Mouse (Mus musculus): ENCODE measurements around the gene Phf21a. TPM values are rescaled to one million over a fixed set of nuclear protein-coding genes. Genes with fewer than 3 reads are reported as not detected.

The Phf21a gene
- polyA plus RNA-seq, 1 experiment from 2014 or later: 20.6 TPM

- H3K9ac ChIP-seq: peak overlapping the region; percentile 24; the same call in 1 of the 2 replicates
- 52% methylated on average over 6 of the region's 6 CpGs for WGBS
- H3K4me3 ChIP-seq: no peak overlapping the region
- ATAC-seq (ENCODE audit: extremely low read depth, insufficient number of reproducible peaks, low FRiP score, low TSS enrichment): no peak
- H3K36me3 ChIP-seq: 0 out of 2 replicates have a peak, but pooled peaks cover 2% of the 10 kb centered on the region
- H3K9me3 ChIP-seq: no peaks in the 10 kb centered on the region
- 0 out of 2 replicates have a peak overlapping the region, but pooled peaks have one; percentile 32 for H3K27ac ChIP-seq (replicated peaks)
- H3K4me1 ChIP-seq: peaks cover 36% of the 10 kb centered on the region
- H3K27me3 ChIP-seq (replicated peaks): no peaks in the 10 kb centered on the region
- no peak overlapping the region for H3K4me2 ChIP-seq
Measured at GRCm38 (mm10) chr2:92198126-92198525, 105.2 kb downstream of the Phf21a start.

DNA sequence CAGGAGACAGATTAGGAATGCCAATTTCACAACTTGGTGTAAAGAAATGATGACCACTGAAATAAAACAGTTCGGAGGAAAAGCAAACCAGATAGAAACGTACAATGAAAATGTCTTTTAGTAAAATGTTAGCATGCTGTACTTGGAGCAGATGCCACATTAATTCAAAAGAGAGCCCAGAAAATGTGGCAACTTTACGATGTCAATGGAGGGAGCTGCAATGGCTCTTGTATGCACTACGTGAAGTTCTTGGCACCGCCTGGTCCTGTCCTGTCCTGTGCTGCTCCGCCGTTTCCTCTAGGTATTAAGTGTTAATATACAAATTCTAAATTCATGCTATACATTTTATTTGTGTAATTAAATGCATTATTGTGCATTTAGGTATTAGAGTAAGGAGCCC, 105.8 kb downstream of the Phf21a start:
- 83% methylated on average over 7 of the region's 7 CpGs for WGBS

GRCm38 (mm10) chr2:92199562-92200286, 106.8 kb downstream of the Phf21a start:
- Histone ChIP-seq H3K4me1 (peaks cover 36% of the 10 kb centered on the region), H3K36me3 (0 out of 2 replicates have a peak, but pooled peaks cover 2% of the 10 kb centered on the region), H3K27me3 (replicated peaks) (no peaks in the 10 kb centered on the region), H3K27ac (replicated peaks) (no peak overlapping the region), H3K4me2 (no peak overlapping the region), H3K4me3 (no peak overlapping the region), H3K9ac (no peak overlapping the region), H3K9me3 (no peaks in the 10 kb centered on the region)
- ATAC-seq (ENCODE audit: extremely low read depth, insufficient number of reproducible peaks, low FRiP score, low TSS enrichment): no peak
- 64% methylated on average over 10 of the region's 10 CpGs for WGBS

More for the DNA sequence above, 105.8 kb downstream of the Phf21a start:
- 0 out of 2 replicates have a peak, but pooled peaks cover 2% of the 10 kb centered on the region for H3K36me3 ChIP-seq
- H3K9ac ChIP-seq: no peak overlapping the region
- no peak overlapping the region for H3K4me2 ChIP-seq
- no peak overlapping the region for H3K27ac ChIP-seq (replicated peaks)
- no peak overlapping the region for H3K4me3 ChIP-seq
- no peak for ATAC-seq (ENCODE audit: extremely low read depth, insufficient number of reproducible peaks, low FRiP score, low TSS enrichment)
- peaks cover 36% of the 10 kb centered on the region for H3K4me1 ChIP-seq
- H3K9me3 ChIP-seq: no peaks in the 10 kb centered on the region
- H3K27me3 ChIP-seq (replicated peaks): no peaks in the 10 kb centered on the region

- Histone ChIP-seq H3K4me3 (no peak overlapping the region), H3K9ac (no peak overlapping the region), H3K9me3 (no peaks in the 10 kb centered on the region), H3K4me1 (peaks cover 50% of the 10 kb centered on the region), H3K4me2 (no peak overlapping the region), H3K27ac (replicated peaks) (no peak overlapping the region), H3K36me3 (0 out of 2 replicates have a peak, but pooled peaks cover 2% of the 10 kb centered on the region), H3K27me3 (replicated peaks) (no peaks in the 10 kb centered on the region)
- ATAC-seq (ENCODE audit: extremely low read depth, insufficient number of reproducible peaks, low FRiP score, low TSS enrichment): no peak
- 44% methylated on average over 4 of the region's 4 CpGs for WGBS
Measured at GRCm38 (mm10) chr2:92202319-92203040, 109.6 kb downstream of the Phf21a start.

DNA sequence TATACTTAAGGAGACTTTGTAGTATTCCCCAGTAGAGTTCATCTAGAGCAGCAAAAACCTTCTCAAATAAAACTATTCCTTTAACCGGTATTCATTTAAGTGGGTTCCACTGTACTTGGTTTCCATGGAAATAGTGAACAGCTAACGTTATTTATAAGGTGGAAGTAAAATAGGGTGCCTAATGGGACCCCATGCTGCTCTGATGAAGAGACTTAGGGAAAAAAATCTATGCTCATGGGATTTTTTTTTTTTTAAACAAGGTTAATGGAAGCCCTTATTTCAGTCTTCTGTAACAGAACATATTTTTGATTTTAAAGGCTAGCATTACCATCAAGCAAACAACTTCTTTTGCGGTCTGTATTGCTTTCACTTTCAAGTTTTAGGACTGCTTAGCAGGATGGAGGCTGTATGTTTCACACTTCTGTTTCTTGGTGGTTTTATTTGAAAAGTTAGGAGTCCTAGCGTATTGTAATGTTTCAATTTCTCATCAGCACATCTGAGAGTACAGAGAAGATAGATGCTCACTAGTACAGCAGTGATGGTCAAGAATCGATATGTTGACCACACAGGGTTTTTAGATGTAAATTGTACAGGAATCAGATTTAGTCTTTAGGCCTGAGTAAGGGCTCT, 112.2 kb downstream of the Phf21a start:
- Histone ChIP-seq H3K4me3 (no peak overlapping the region), H3K4me2 (no peak overlapping the region), H3K9me3 (no peaks in the 10 kb centered on the region), H3K27ac (replicated peaks) (no peak overlapping the region), H3K27me3 (replicated peaks) (no peaks in the 10 kb centered on the region), H3K36me3 (0 out of 2 replicates have a peak, but pooled peaks cover 2% of the 10 kb centered on the region), H3K9ac (no peak overlapping the region), H3K4me1 (peaks cover 33% of the 10 kb centered on the region)
- no peak for ATAC-seq (ENCODE audit: extremely low read depth, insufficient number of reproducible peaks, low FRiP score, low TSS enrichment)
- 80% methylated on average over 5 of the region's 5 CpGs for WGBS

- Histone ChIP-seq H3K9ac (no peak overlapping the region), H3K36me3 (peaks cover 22% of the 10 kb centered on the region), H3K4me2 (no peak overlapping the region), H3K27me3 (replicated peaks) (no peaks in the 10 kb centered on the region), H3K27ac (replicated peaks) (no peak overlapping the region), H3K4me3 (no peak overlapping the region), H3K4me1 (peaks cover 18% of the 10 kb centered on the region), H3K9me3 (no peaks in the 10 kb centered on the region)
- no peak for ATAC-seq (ENCODE audit: extremely low read depth, insufficient number of reproducible peaks, low FRiP score, low TSS enrichment)
- WGBS: 93% methylated on average over 1 of the region's 1 CpGs
Measured at GRCm38 (mm10) chr2:92210409-92210808, 117.5 kb downstream of the Phf21a start.

GRCm38 (mm10) chr2:92221431-92221830, 128.5 kb downstream of the Phf21a start:
- Histone ChIP-seq H3K4me3 (no peak overlapping the region), H3K9ac (no peak overlapping the region), H3K27me3 (replicated peaks) (no peaks in the 10 kb centered on the region), H3K36me3 (peaks cover 39% of the 10 kb centered on the region), H3K4me1 (no peaks in the 10 kb centered on the region), H3K9me3 (no peaks in the 10 kb centered on the region), H3K4me2 (no peak overlapping the region), H3K27ac (replicated peaks) (no peak overlapping the region)
- ATAC-seq (ENCODE audit: extremely low read depth, insufficient number of reproducible peaks, low FRiP score, low TSS enrichment): no peak
- WGBS: 81% methylated on average over 6 of the region's 6 CpGs

DNA sequence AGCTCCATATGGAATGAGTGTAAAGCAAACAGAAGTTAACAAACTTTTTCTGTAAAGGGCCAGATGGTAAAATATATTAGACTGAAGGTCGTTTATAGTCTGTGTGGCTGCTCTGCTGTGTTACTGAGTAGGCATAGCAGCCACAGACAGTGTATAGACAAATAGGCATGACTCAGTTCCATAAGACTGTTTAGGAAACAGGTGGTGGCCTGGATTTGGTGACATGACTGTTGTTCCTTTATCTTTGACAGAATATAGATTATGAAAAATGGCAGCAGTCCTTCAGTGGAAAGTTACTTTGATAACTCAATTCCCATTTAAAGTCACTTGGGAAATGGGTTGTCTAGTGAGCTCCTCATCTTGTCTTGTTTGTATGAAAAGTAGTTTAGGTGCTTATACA, 132.7 kb downstream of the Phf21a start:
- H3K4me3 ChIP-seq: no peak overlapping the region
- WGBS: 74% methylated on average over 1 of the region's 1 CpGs
- ATAC-seq (ENCODE audit: extremely low read depth, insufficient number of reproducible peaks, low FRiP score, low TSS enrichment): no peak
- H3K27me3 ChIP-seq (replicated peaks): no peaks in the 10 kb centered on the region
- no peaks in the 10 kb centered on the region for H3K4me1 ChIP-seq
- no peak overlapping the region for H3K9ac ChIP-seq
- H3K36me3 ChIP-seq: peaks cover 45% of the 10 kb centered on the region
- no peaks in the 10 kb centered on the region for H3K9me3 ChIP-seq
- no peak overlapping the region for H3K4me2 ChIP-seq
- H3K27ac ChIP-seq (replicated peaks): no peak overlapping the region

GRCm38 (mm10) chr2:92229973-92230372, 137.1 kb downstream of the Phf21a start:
- H3K36me3 ChIP-seq: peaks cover 56% of the 10 kb centered on the region
- no peak overlapping the region for H3K4me3 ChIP-seq
- H3K9ac ChIP-seq: no peak overlapping the region
- WGBS: 61% methylated on average over 9 of the region's 9 CpGs
- H3K27ac ChIP-seq (replicated peaks): no peak overlapping the region
- H3K4me2 ChIP-seq: no peak overlapping the region
- no peaks in the 10 kb centered on the region for H3K27me3 ChIP-seq (replicated peaks)
- peaks cover 6% of the 10 kb centered on the region; the same call in 1 of the 2 replicates for H3K4me1 ChIP-seq
- 0 out of 2 replicates have a peak, but pooled peaks cover 6% of the 10 kb centered on the region for H3K9me3 ChIP-seq
- no peak for ATAC-seq (ENCODE audit: extremely low read depth, insufficient number of reproducible peaks, low FRiP score, low TSS enrichment)

- Histone ChIP-seq H3K27ac (replicated peaks) (no peak overlapping the region), H3K9ac (no peak overlapping the region), H3K27me3 (replicated peaks) (no peaks in the 10 kb centered on the region), H3K4me2 (no peak overlapping the region), H3K9me3 (0 out of 2 replicates have a peak, but pooled peaks cover 6% of the 10 kb centered on the region), H3K36me3 (peaks cover 69% of the 10 kb centered on the region), H3K4me1 (peaks cover 6% of the 10 kb centered on the region; the same call in 1 of the 2 replicates), H3K4me3 (no peak overlapping the region)
- ATAC-seq (ENCODE audit: extremely low read depth, insufficient number of reproducible peaks, low FRiP score, low TSS enrichment): no peak
Measured at GRCm38 (mm10) chr2:92231706-92232105, 138.8 kb downstream of the Phf21a start.

DNA sequence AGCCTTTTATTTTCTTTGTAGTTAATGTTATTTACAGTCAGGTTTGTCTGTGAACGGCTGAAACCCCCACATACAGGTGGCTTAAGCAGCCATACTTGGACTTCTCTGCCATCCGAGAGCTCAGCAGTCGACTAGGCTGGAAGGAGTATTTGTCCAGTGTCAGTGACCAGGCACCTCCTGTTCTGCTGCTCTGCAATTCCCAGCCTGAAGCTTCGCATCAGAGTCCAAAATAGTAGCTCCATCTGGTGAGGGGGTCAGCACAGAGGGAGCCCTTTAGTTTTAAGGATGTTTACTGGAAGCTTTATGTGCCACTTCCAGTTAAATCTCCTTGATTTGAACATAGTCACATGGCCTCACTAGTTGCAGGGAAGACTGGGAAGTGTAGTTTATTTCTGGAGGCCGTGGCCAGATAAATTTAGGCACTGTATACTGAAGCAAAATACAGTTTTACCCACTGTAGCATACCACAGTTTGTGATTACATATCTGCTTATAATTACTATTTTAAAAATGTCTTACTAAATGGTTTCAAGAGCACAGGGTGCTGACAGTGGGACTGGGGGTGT, 141.9 kb downstream of the Phf21a start:
- no peak overlapping the region for H3K27ac ChIP-seq (replicated peaks)
- H3K9ac ChIP-seq: no peak overlapping the region
- no peak overlapping the region for H3K4me2 ChIP-seq
- H3K27me3 ChIP-seq (replicated peaks): no peaks in the 10 kb centered on the region
- H3K4me1 ChIP-seq: peaks cover 6% of the 10 kb centered on the region; the same call in 1 of the 2 replicates
- H3K4me3 ChIP-seq: no peak overlapping the region
- H3K36me3 ChIP-seq: peaks cover 79% of the 10 kb centered on the region
- 0 out of 2 replicates have a peak, but pooled peaks cover 6% of the 10 kb centered on the region for H3K9me3 ChIP-seq
- no peak for ATAC-seq (ENCODE audit: extremely low read depth, insufficient number of reproducible peaks, low FRiP score, low TSS enrichment)
- WGBS: 88% methylated on average over 5 of the region's 5 CpGs
